Mouse (Mus musculus) gastrocnemius, adult 8-10 months (tissue): ENCODE measurements around the gene 1700029F12Rik. TPM values are rescaled to one million over a fixed set of nuclear protein-coding genes. Genes with fewer than 3 reads are reported as not detected.
"Not testable (repeated sequence)": the region's sequence is repeated elsewhere in the genome, so short reads cannot be mapped to it uniquely, and the experiment has no call there.

Source experiments
- DNase-seq, 2 experiments: peaks; one replicate each; pipeline ENCODE4 v3.0.0; 2022; ENCODE audit warnings: low spot score in 2 of 2
- total RNA-seq, 4 experiments: library from RNA; stranded (reverse); gene quantifications; 2 replicates each; pipeline ENCODE4 v1.2.4; 2022

Gene 1700029F12Rik
- total RNA-seq = not detected

DNA sequence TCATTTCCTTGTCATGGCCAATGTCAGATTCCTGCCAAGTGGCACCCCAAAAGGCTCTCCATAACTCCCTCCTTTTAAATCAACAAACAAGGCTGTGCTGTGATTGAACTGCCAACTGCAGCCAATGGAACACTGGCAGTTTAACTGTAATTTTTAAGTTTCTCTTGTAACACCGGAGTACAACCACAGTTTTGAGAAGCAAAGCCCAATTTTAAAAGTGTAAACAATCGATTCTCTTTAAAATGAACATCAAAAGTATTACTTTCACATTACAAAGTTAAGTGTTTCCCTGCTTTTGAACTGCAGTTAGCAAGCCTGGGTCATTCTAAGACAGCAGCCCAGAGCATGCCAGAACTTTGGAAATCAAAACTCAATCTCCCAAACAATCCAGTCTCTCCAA is at the start of gene 1700029F12Rik:
TSS of gene 1700029F12Rik (minus strand) at position 101 of the 400 bp plus-strand sequence.
- no peak for DNase-seq

DNA sequence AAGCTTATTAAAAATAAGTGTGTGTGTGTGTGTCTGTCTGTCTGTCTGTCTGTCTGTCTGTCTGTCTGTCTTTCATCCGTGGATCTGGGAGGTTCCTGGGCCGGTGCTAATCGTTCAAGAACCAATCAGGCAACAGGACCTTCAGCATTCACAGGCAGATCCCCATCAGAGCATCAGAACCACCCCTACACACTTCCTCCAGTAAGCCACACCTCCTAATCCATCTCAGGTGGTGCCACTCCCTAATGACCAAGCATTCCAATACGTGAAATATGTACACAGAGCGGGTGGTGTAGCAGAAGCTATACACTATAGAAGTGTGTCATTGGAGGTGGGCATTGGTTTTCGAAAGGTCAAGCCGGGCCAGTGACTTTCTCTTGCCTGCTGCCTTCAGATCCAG is 48.3 kb upstream of the 1700029F12Rik start:
- DNase-seq = no peak

DNA sequence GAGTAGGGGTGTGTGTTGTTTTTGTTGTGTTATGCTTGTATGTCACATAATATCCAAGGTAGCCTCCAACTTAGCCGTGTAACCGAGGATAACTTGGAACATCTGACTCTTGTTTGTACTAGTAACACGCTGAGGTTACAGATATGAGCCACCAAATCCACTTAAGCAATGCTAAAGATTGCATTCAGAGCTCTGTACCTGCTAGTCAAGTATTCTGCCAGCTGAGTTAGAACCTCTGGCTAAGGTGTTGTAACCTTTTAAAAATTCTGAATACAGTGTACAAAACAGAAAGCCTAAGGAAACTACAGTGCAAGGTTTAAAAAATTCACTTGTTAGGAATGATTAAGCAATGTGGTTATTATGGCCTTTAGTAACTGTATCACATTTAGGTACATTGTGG is 46.5 kb upstream of the 1700029F12Rik start:
- DNase-seq = no peak

DNA sequence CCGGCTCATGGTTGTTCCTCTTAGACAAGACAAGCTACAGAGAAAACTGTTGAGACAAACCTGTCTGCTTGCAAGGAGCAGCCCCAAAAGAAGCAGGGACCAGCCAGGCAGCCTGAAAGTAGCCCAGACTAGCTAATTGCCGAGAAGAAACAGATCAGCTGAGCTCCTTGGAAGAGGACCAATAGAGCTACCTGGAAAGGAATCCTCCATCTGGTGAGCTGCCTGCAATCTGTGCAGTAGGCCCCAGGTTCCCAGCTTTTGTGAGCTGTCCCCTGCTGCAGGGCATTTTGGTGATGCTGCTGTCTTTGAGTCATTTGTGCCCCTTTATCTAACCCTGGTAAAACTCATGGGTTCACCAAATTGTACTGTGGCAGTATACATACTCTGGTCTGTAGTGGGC is 46.0 kb upstream of the 1700029F12Rik start:
- DNase-seq = no peak

DNA sequence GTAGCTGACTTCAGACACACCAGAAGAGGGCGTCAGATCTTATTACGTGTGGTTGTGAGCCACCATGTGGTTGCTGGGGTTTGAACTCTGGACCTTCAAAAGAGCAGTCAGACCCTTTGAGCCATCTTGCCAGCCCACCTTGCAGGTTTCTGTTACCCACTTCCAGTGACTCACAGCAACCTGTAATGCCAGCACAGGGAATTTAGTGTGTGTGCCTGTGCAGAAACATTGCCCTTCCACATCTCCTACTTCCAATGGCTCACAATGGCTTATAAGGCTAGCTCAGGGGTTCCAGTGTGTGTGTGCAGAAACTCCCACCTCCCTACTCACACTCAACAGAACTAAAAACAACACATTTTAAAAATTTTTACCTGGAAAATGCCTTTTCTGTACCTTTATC is 43.4 kb upstream of the 1700029F12Rik start:
- no peak for DNase-seq

DNA sequence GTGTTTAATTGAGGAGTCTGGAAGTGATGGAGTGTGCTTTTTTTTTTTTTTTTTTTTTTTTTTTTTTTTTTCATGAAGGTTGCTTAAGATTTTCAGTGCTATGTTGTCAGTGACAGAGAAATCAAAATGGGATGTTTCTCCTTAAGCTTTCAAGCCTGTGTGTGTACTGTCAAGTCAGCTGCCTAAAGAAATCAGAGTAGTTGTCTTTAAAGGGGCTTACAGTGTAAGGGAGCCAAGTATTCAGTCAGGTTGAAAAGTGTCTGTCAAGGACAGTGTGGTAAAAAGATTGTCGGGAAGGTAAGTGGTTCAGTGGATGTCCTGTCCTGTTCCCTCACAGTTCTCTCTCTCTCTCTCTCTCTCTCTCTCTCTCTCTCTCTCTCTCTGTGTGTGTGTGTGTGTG is 39.3 kb upstream of the 1700029F12Rik start:
- no peak for DNase-seq

DNA sequence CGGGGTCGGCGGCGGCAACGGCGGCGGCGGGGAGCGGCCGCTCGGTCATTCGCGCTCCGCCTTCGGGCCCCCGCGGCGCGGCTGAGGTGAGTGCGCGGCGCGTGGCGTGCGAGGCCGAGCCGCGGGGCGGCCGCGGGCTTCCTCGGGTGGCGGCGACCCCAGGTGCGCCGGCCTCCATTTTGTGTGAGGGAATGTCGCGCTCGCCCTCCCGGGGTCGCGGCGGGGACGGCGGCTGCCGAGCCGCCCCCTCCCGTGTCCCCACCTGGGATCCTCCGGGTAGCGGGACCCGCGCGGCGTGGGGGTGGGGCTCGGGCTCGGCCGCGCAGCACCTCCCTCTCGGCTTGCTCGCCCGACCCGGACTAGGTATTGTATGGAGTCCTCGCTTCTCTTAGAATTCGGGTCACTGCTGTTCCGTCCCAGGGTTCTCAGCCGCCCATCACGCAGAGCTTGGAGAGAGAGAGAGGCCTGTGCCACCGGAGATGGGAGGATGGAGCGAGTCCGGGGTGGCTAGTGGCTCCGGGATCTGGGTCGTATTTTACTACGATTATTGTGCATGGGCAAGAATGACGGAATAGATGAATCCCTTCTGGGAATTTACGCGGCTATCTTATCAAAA is 37.6 kb upstream of the 1700029F12Rik start:
- no peak for DNase-seq

DNA sequence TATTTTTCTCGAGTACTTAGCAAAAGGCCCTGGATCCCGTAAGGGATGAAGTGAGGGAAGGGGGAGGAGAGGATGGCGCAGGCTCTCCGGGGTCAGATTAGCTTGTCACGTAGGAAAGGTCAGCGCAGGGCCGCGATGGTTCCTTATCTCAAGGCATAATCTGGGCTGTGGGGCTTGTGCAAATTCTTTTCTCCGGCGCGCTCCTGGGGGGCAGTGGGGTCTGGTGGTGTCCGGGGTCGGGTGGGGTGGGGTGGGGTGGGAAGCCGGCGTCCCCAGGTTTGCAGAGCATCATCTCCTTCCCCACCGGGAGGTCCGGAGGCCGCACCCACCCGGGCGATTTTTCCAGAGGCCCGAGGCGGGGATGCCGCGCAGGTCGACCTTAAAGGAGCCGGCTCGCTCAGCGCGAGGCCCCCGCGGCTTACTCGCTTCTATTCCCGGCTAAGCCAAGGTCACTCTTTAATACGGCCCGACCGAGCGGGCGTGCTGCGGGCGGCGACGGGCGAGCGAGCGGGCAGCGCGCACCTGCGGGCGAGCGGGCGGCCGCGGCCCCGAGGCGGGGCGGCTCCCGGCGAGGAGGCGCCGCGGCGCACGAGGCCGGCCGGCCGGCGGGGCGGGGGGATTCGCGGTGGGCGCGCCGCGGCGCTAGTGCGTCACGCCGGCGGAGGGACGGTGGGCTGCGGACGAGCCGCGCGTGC is 36.9 kb upstream of the 1700029F12Rik start:
- no peak for DNase-seq

DNA sequence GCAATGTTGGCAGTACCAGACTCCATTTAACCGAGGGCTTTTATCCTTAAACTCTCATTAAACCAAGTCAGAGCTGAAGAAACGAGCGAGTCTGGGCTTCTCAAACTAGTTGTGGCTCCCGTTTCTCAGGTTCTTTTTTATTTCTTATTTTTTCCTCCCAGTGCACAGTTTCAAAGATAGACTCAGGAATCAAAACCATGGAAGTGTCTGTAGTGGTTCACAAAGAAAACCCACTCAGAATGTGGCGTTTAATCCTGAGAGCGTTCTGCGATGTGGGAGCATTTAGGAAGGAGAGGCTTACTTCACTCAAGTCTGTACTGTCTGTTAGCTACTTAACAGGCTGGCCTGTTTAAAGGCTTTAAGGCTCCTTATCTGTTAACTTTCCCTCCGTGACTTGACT is 34.0 kb upstream of the 1700029F12Rik start:
- no peak for DNase-seq

DNA sequence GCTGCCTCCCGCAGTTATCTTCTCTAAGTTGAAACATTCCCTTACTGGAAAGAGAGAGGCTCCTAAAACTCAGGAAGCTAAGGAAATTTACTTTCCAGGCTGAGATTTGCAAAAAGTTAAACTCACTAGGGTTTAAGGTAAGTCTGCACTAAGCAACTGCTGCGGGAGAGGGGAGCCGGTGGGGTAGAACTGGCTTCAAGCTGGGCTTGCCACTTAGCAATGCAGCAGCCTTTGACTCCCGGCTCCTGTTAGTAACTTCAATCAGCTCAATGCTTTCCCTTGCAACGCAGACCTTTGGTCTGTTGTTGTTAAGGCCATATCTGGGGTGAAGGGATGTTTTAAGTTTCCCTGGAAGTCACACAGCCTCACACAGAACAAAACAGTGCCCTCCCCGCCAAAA is 33.5 kb upstream of the 1700029F12Rik start:
- DNase-seq = no peak

DNA sequence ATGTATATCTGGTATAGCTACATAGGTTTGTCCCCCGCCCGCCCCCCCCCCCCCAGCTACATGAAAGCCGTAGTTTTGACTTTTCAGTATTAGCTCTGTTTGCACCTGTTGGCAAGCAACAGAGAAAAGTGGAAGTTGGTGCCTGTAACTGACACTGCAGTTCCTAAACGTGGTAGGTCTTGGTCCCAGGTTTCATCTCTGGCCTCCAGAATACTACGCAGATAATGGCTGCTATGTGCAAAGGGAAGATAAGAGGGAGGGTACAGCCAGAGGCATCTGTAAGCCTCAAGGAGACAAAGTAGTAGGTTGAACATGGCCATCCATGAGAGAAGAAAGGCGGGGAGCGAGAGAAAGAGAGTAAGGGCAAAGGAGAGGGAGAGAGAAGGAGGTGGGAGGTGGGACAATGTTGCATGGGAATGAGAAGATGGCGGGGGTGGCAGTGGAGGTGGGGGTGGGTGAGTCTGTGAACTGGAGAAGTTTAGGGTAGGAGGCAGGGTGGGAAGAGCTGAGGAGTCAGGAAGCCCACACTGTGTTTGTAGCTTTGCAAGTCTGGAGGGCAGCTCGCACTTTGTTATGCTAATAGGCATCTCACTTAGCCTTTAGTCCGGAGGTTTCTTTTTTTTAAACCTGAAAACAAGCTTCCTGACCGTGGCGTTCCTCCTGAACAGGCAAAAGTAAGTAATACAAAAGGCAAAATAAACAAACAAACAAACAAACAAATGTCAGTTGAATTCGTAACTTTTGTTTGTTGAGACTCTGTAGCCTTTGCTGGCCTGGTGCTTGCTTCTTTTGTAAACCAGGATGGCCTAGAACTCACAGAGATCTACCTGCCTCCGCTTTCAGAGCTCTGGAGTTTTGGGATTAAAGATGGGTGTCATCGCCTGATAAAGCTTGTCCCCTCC is 32.7 kb upstream of the 1700029F12Rik start, which contains the start of gene Fam169a:
TSS of gene Fam169a (plus strand) at position 638 of the 902 bp plus-strand sequence.
- DNase-seq = no peak

DNA sequence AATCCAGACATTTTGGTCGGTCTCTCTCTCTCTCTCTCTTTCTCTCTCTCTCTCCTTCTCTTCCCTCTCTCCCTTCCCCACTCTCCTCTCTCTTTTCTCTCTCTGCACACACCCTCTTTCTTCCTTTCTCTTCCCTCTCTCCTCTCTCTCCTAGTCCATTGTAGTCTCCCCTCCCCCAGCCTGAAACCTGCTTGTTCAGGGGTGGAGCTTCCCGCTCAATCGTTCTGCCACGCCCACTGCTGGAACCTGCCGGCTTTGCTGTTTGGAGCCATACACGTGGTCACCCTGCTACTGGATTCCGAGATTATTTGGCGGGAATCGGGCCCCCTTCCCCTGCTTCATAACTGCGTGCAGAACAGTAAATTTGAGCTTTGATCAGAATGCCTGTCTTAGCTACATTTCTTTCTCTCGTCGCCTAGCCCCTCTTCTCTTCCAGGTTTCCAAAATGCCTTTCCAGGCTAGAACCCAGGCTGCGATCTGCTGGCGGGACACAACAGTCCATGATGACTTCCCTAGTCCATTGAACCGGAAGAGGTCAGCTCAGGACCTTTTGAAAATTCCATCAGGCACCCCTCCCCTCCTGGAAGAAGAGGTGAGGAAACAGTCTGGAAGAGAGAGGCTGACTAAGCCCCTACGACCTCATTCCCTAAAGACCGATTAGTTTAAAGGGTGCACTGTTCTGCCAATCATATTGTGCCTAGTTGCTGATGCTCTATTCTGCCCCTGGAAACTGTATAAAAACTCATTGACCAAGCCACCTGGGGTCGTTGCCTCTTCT is 30.9 kb upstream of the 1700029F12Rik start:
- not testable (repeated sequence) for DNase-seq

DNA sequence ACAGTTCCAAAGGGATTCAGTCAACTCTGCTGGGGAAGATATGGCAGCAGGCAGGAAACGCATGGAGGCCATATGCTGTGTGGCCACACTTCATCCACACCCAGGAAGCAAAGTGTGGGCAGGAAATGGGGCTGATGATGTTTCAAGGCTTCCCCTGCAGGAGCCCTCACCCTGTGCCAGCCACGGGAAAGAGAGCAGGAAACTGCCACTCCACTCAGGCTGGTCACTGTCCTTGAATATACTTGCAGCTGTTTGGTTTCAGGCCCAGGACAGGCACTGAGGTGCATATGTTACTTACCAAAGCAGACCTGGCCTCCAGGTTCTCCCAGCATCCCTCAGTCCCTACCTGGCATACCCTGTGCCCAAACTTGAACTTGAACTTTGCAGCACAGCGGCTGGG is 30.3 kb upstream of the 1700029F12Rik start:
- no peak for DNase-seq

DNA sequence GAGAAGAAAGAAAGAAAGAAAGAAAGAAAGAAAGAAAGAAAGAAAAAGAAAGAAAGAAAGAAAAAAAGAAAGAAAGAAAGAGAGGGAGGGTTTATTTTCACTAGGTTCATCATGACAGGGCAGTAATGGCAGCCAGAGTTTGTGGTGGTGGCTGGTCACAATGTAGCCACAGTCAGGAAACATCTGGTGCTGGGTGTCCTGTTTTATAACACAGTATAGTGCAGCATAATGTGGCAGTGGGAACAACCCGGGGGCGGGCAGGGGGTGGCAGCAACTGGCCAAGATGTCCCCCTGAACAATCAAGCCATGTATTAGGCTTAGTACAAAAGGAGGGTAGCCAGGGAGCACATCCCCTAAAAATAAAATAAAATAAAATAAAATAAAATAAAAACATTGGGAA is 29.3 kb upstream of the 1700029F12Rik start:
- DNase-seq = no peak

DNA sequence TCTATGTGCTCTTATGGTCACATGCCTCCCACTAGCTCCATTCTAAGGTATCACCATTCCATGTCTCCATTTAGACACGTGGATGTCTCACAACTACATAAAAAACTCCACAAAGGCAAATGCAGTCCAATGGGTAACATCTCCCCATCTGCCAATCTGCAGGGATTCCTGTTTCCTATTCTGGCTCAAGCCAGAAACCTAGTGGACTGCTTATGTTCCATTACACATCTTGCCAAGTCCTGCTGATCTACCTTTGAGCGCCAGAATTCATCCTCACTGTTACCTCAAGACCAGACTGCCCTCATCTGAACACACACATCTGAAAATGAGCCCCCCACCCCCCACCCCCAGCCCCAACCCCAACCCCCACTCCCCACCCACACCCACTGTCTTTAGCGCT is 28.0 kb upstream of the 1700029F12Rik start:
- no peak for DNase-seq

DNA sequence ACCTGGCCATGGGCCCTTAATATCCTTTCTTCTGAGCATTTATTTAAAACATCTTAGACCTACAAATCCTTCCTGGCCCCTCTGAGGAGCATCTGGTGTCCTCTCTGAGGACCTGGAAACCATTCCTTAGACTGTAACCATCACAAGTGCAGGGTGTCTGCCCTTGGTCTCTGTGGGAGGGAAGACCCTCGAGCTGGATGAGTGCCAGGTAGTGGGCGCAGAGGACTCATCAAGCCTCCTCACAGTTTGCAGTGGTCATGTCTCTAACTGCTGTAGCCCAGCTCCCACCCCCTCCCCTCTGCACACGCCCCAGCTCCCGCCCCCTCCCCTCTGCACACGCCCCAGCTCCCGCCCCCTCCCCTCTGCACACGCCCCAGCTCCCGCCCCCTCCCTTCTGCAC is 26.2 kb upstream of the 1700029F12Rik start:
- no peak for DNase-seq

DNA sequence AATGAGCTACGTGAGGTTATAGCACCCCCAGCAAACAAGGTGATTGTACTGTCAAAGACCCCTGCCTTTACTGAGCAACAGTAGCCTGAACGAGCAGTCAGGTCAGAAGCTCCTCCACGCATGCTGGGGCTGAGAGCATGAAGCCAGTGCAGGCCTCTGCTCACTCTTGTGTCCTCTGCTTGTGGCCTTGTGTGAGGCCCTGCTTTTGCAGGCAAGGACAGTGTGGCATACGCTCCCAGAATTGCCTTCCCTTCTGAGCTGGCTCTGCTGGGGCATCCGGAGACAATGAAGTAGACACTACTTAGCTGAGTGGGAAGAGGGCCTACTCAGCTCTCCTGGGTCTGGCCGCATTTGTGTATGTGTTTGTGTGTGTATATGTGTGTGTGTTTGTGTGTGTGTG is 25.6 kb upstream of the 1700029F12Rik start:
- no peak for DNase-seq

DNA sequence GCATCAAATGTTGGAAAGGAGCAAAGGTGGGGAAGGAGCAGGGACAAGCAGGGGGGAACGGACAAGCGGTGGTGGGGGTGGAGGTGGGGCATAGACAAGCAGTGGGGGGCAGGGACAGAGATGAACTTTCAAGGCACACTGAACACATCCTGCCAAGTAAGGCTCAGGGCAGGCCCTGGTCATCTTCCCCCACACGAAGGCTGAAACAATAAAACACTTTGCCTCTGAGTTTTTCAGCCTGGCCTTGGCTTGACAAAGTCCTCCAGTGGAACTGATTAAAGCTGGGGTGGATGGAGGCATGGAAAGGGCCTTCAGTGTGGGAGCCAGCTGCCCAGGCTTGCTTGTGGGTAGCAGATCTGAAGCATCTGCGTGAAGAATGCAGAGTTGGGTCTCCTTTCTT is 23.7 kb upstream of the 1700029F12Rik start:
- DNase-seq = no peak

DNA sequence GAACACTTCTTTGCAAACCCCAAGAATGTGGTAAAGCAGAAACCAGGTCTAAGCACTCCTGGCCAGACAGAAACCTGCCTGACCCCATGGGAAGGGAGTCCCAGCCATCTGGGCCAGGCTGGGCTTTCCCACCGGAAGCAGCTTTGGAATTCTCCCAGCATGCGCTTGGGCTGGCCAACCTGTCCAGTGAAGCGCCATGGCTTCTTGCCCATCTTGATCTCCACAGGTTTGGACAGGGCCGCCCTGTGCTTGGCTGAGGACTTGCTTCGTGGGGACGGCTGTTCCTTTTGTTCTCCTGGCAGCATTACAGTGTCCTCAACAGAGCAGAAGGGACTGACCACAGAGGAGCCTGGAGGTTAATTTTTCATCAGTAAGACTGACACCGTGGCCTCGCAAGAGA is 19.7 kb upstream of the 1700029F12Rik start:
- no peak for DNase-seq

DNA sequence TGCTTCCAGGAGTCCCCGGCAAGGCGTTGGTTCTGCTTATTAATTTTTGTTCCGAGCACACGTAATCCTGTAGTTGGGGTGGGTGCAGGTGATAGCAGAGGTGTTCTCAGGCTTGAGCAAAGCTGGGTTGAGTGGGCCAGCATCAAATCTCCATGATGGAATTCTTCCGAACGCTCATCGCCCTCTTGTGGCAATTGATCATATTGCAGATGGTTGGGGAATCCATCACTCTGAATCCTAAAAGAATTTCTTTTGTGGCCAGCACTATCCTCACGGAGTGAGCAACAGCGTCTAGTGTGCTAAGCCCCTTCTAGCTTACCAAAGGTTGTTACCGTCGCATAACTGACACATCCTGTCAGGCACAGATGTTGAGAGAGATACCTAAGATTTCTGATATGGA is 18.5 kb upstream of the 1700029F12Rik start:
- DNase-seq = no peak

DNA sequence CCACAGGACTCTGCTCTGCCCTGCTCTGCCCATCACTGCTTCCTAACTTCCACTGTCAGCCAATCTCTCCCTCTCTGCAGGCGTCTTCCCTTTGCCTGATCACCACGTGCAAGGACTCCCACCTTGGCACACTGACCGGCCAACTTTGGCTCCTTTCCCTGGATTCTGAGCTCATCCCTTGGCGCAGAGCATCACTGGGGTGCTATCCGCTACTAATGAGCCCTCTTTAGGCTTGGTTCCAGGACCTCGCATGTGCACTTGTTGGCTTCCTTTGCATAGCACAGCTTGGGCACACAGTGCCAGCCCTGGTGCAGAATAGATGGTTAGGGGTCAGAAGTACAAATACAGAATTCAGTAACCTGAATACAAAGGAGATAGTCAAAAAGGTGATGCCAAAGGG is 17.0 kb upstream of the 1700029F12Rik start:
- no peak for DNase-seq
